Mouse (Mus musculus): Measurements from ENCODE around the gene Tmem184c.

DNA sequence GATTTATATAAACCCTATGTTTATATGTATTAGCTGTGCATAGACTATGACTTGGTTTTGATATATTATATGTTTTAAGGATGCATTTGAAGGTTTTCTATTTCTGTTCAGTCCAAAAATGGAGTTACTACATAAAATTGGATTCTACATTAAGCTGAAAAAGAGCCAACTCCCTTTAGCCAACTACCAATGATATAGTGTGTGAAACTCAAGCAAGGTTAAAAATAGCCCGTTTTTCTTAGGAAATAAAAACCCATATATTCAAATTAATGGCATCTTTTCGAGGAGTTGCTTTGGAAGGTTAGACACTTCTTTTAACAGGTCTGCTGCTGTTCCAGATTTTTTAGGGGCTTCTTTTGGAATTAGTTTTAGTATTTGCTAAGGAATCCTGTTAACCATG lies 22.7 kb upstream of the Tmem184c start:
- TF ChIP-seq MEF2A (IDR thresholded peaks at IDR 0.05; ENCODE audit: borderline replicate concordance, low read depth, low read length): no peak
- no peak for TF ChIP-seq SMC3 (IDR thresholded peaks at IDR 0.05; ENCODE audit: low read depth, low read length)
- TF ChIP-seq ZMIZ1 (IDR thresholded peaks at IDR 0.05; ENCODE audit: low read depth, low read length): no peak
- TF ChIP-seq NRF1 (IDR thresholded peaks at IDR 0.05; ENCODE audit: low read depth, low read length): no peak
- no peak for TF ChIP-seq TBP (conservative IDR thresholded peaks at IDR 0.05; ENCODE audit: low read depth, low read length)
- no peak for TF ChIP-seq HCFC1 (IDR thresholded peaks at IDR 0.05; ENCODE audit: low read depth, low read length)
- TF ChIP-seq MAX (IDR thresholded peaks at IDR 0.05; ENCODE audit: low read length): no peak
- no peak for TF ChIP-seq CHD2 (IDR thresholded peaks at IDR 0.05; ENCODE audit: low read length)
- no peak for TF ChIP-seq USF1 (IDR thresholded peaks at IDR 0.05; ENCODE audit: low read depth, low read length)
- TF ChIP-seq CTCF (conservative IDR thresholded peaks at IDR 0.05 in 1 of 2, IDR thresholded peaks at IDR 0.05 in 1 of 2; ENCODE audit: low read depth in 2 of 2, low read length in 2 of 2): no peak
- no peak for TF ChIP-seq EP300 (IDR thresholded peaks at IDR 0.05; ENCODE audit: low read length)
- TF ChIP-seq POLR2A (IDR thresholded peaks at IDR 0.05; ENCODE audit: low read depth, low read length): no peak

All from CH12.LX (cell line).